Mouse (Mus musculus): ENCODE measurements at regions not wholly inside any gene's neighbourhood (a gene's known extent, or its start where the extent isn't known, plus 50 kb on each side); places are given as distances from the start of the nearest gene placed in this dataset.

- no peaks in the 10 kb centered on the region for H3K36me3 ChIP-seq (replicated peaks)
- H3K4me1 ChIP-seq: no peaks in the 10 kb centered on the region; the same call in 1 of the 2 replicates
- ATAC-seq (ENCODE audit: low FRiP score): no peak
- no peak overlapping the region for H3K4me2 ChIP-seq
- H3K27me3 ChIP-seq: no peaks in the 10 kb centered on the region
- H3K9ac ChIP-seq: no peak overlapping the region
- H3K4me3 ChIP-seq (replicated peaks): no peak overlapping the region
- H3K9me3 ChIP-seq: no peaks in the 10 kb centered on the region
- WGBS: 82% methylated on average over 1 of the region's 1 CpGs
- no peak overlapping the region for H3K27ac ChIP-seq
Measured at GRCm38 (mm10) chr12:119024063-119024462, 57.8 kb upstream of the Abcb5 start.
